Mouse (Mus musculus): ENCODE results near the gene Vps13d. TPM values are rescaled to one million over a fixed set of nuclear protein-coding genes. Genes with fewer than 3 reads are reported as not detected.

Vps13d gene
- polyA plus RNA-seq, 1 experiment from 2014 or later, result 3.5 TPM

- no peak for ATAC-seq
- Histone ChIP-seq H3K4me3 (no peak overlapping the region), H3K27me3 (replicated peaks) (no peaks in the 10 kb centered on the region), H3K36me3 (no peaks in the 10 kb centered on the region), H3K4me2 (no peak overlapping the region), H3K9ac (no peak overlapping the region), H3K4me1 (peaks cover 40% of the 10 kb centered on the region), H3K9me3 (replicated peaks) (no peaks in the 10 kb centered on the region), H3K27ac (no peak overlapping the region)
- WGBS (ENCODE audit: insufficient replicate concordance), result 75% methylated on average over 3 of the region's 3 CpGs
Measured at GRCm38 (mm10) chr4:144950883-144951282, 243.9 kb downstream of the Vps13d start.

GRCm38 (mm10) chr4:144950327-144950711, 244.5 kb downstream of the Vps13d start:
- no peak overlapping the region for H3K4me3 ChIP-seq
- WGBS (ENCODE audit: insufficient replicate concordance), result 59% methylated on average over 3 of the region's 3 CpGs
- no peaks in the 10 kb centered on the region for H3K36me3 ChIP-seq
- H3K9me3 ChIP-seq (replicated peaks), result no peaks in the 10 kb centered on the region
- H3K4me1 ChIP-seq, result peaks cover 40% of the 10 kb centered on the region
- peak overlapping the region; percentile 62; the same call in 1 of the 2 replicates for H3K9ac ChIP-seq
- peak overlapping the region; percentile 82 for H3K27ac ChIP-seq
- peak overlapping the region; percentile 58 for H3K4me2 ChIP-seq
- ATAC-seq, result no peak
- H3K27me3 ChIP-seq (replicated peaks), result no peaks in the 10 kb centered on the region

- no peaks in the 10 kb centered on the region for H3K36me3 ChIP-seq
- H3K9ac ChIP-seq, result peak overlapping the region; percentile 62
- H3K4me3 ChIP-seq, result peak overlapping the region; percentile 11; the same call in 1 of the 2 replicates
- no peaks in the 10 kb centered on the region for H3K27me3 ChIP-seq (replicated peaks)
- peak; percentile 97 for ATAC-seq
- H3K4me2 ChIP-seq, result peak overlapping the region; percentile 58
- peaks cover 40% of the 10 kb centered on the region for H3K4me1 ChIP-seq
- 26% methylated on average over 9 of the region's 9 CpGs for WGBS (ENCODE audit: insufficient replicate concordance)
- no peaks in the 10 kb centered on the region for H3K9me3 ChIP-seq (replicated peaks)
- H3K27ac ChIP-seq, result peak overlapping the region; percentile 82
Measured at GRCm38 (mm10) chr4:144949441-144950326, 245.1 kb downstream of the Vps13d start.

GRCm38 (mm10) chr4:144947738-144948390, 246.9 kb downstream of the Vps13d start:
- H3K9ac ChIP-seq, result no peak overlapping the region
- no peak for ATAC-seq
- 53% methylated on average over 6 of the region's 6 CpGs for WGBS (ENCODE audit: insufficient replicate concordance)

DNA sequence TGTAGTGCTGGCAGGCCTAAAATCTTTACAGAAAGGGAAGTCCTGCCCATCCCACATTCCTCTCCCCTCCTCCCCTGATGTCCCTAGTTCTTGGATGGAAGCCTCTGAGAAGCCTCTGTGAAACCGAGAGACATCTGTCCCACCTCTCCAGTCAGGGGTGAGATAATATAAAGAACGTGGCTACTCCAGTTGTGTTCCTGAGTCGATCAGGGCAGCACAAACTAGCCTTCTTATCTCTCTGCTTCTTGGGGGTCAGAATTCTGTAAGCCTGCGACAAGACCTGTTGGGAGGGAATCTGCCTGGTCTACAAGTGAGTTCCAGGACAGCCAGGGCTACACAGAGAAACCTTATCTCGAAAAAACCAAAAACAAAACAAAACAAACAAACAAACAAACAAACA, 251.5 kb downstream of the Vps13d start:
- no peaks in the 10 kb centered on the region for H3K9me3 ChIP-seq (replicated peaks)
- H3K27me3 ChIP-seq (replicated peaks), result no peaks in the 10 kb centered on the region
- H3K4me2 ChIP-seq, result no peak overlapping the region
- H3K9ac ChIP-seq, result no peak overlapping the region
- no peaks in the 10 kb centered on the region for H3K36me3 ChIP-seq
- peaks cover 32% of the 10 kb centered on the region for H3K4me1 ChIP-seq
- peak; percentile 48; the same call in 1 of the 2 replicates for ATAC-seq
- 29% methylated on average over 5 of the region's 5 CpGs for WGBS (ENCODE audit: insufficient replicate concordance)
- H3K27ac ChIP-seq, result no peak overlapping the region
- no peak overlapping the region for H3K4me3 ChIP-seq

More at GRCm38 (mm10) chr4:144947738-144948390, 246.9 kb downstream of the Vps13d start:
- peaks cover 48% of the 10 kb centered on the region for H3K4me1 ChIP-seq
- H3K36me3 ChIP-seq, result no peaks in the 10 kb centered on the region
- H3K27me3 ChIP-seq (replicated peaks), result no peaks in the 10 kb centered on the region
- H3K9me3 ChIP-seq (replicated peaks), result no peaks in the 10 kb centered on the region
- no peak overlapping the region for H3K4me2 ChIP-seq
- H3K4me3 ChIP-seq, result no peak overlapping the region
- H3K27ac ChIP-seq, result no peak overlapping the region

- H3K4me1 ChIP-seq, result peaks cover 24% of the 10 kb centered on the region
- no peak for ATAC-seq
- H3K4me2 ChIP-seq, result no peak overlapping the region
- H3K9ac ChIP-seq, result no peak overlapping the region
- no peak overlapping the region for H3K4me3 ChIP-seq
- no peaks in the 10 kb centered on the region for H3K27me3 ChIP-seq (replicated peaks)
- H3K27ac ChIP-seq, result no peak overlapping the region
- H3K36me3 ChIP-seq, result no peaks in the 10 kb centered on the region
- WGBS (ENCODE audit: insufficient replicate concordance), result 71% methylated on average over 3 of the region's 3 CpGs
- no peaks in the 10 kb centered on the region for H3K9me3 ChIP-seq (replicated peaks)
Measured at GRCm38 (mm10) chr4:144942433-144942832, 252.4 kb downstream of the Vps13d start.

DNA sequence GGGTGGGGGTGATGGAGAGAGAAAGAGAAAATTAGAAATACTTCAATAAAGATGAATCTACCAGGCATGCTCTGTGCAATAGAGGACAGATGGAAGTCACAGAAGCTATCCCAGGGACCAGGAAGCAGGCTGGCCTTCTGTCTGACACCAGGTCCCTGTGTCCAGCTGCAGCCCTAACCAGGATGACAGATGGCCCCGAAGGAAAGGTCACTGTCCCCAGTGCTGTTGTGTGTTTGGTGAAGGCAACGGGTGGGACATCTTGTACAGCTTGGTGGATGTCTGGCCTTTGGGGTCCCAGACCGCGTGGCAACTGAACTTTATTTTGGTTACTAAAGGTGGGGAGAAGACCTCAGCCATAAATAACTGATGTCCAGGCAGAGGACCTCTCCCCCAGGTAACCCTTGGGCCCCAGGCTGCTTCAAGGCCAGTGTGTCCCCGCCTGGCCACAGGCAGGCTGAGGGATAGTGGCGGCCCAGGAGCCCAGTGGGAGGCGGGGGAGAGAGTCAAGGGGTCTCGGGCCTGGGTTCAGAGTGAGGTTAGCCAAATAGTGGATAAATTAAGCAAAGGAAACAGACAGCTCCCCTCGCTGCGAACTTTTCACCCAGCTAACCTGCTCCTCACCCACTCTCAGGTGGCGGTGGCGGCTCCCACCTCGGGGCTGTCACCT, 253.9 kb downstream of the Vps13d start:
- H3K4me1 ChIP-seq, result peaks cover 21% of the 10 kb centered on the region
- WGBS (ENCODE audit: insufficient replicate concordance), result 59% methylated on average over 13 of the region's 13 CpGs
- ATAC-seq, result no peak

GRCm38 (mm10) chr4:144939847-144940411, 254.9 kb downstream of the Vps13d start:
- H3K36me3 ChIP-seq, result no peaks in the 10 kb centered on the region
- H3K4me2 ChIP-seq, result no peak overlapping the region
- no peak overlapping the region for H3K9ac ChIP-seq
- 62% methylated on average over 4 of the region's 4 CpGs for WGBS (ENCODE audit: insufficient replicate concordance)
- H3K27ac ChIP-seq, result no peak overlapping the region
- no peaks in the 10 kb centered on the region for H3K9me3 ChIP-seq (replicated peaks)
- peaks cover 21% of the 10 kb centered on the region for H3K4me1 ChIP-seq
- H3K27me3 ChIP-seq (replicated peaks), result peaks cover 7% of the 10 kb centered on the region; the same call in 1 of the 2 replicates
- no peak overlapping the region for H3K4me3 ChIP-seq
- no peak for ATAC-seq

More for the DNA sequence above, 253.9 kb downstream of the Vps13d start:
- Histone ChIP-seq H3K9ac (no peak overlapping the region), H3K27me3 (replicated peaks) (peaks cover 7% of the 10 kb centered on the region; the same call in 1 of the 2 replicates), H3K27ac (no peak overlapping the region), H3K9me3 (replicated peaks) (no peaks in the 10 kb centered on the region), H3K36me3 (no peaks in the 10 kb centered on the region), H3K4me3 (no peak overlapping the region), H3K4me2 (no peak overlapping the region)

- Histone ChIP-seq H3K4me2 (no peak overlapping the region), H3K27me3 (replicated peaks) (peaks cover 7% of the 10 kb centered on the region; the same call in 1 of the 2 replicates), H3K4me3 (no peak overlapping the region), H3K9ac (no peak overlapping the region), H3K36me3 (no peaks in the 10 kb centered on the region), H3K27ac (no peak overlapping the region), H3K9me3 (replicated peaks) (no peaks in the 10 kb centered on the region), H3K4me1 (0 out of 2 replicates have a peak, but pooled peaks cover 10% of the 10 kb centered on the region)
- 67% methylated on average over 3 of the region's 3 CpGs for WGBS (ENCODE audit: insufficient replicate concordance)
- no peak for ATAC-seq
Measured at GRCm38 (mm10) chr4:144936563-144937154, 258.1 kb downstream of the Vps13d start.

- peaks cover 7% of the 10 kb centered on the region; the same call in 1 of the 2 replicates for H3K27me3 ChIP-seq (replicated peaks)
Measured at GRCm38 (mm10) chr4:144934501-144934900, 260.3 kb downstream of the Vps13d start.

DNA sequence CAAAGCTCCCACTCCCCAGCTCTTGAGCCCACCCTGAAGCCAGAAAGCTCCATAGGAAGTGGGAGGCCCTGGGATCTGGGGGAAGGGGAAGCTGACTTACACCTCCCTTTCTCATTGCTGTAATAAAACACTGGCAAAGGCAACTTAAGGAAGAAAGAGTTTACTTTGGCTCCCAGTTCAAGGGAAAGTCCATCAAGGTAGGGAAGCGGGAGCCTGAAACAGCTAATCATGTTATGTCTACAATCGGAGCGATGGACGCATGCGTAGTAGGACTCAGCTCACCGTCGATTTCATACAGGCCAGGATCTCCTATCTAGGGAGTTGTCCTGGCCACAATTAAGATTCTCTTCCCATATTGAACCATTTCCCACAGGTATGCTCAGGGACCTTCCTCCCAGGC, 263.6 kb downstream of the Vps13d start:
- H3K27me3 ChIP-seq (replicated peaks), result 0 out of 2 replicates have a peak, but pooled peaks cover 8% of the 10 kb centered on the region
- no peak for ATAC-seq
- H3K36me3 ChIP-seq, result peaks cover 18% of the 10 kb centered on the region
- no peak overlapping the region for H3K4me3 ChIP-seq
- no peak overlapping the region for H3K27ac ChIP-seq
- no peak overlapping the region for H3K9ac ChIP-seq
- WGBS (ENCODE audit: insufficient replicate concordance), result 82% methylated on average over 7 of the region's 7 CpGs
- H3K9me3 ChIP-seq (replicated peaks), result no peaks in the 10 kb centered on the region
- no peak overlapping the region for H3K4me2 ChIP-seq
- H3K4me1 ChIP-seq, result peaks cover 11% of the 10 kb centered on the region; the same call in 1 of the 2 replicates

More at GRCm38 (mm10) chr4:144934501-144934900, 260.3 kb downstream of the Vps13d start:
- Histone ChIP-seq H3K36me3 (no peaks in the 10 kb centered on the region), H3K9ac (no peak overlapping the region), H3K4me1 (peaks cover 11% of the 10 kb centered on the region; the same call in 1 of the 2 replicates), H3K4me3 (no peak overlapping the region), H3K27ac (no peak overlapping the region), H3K9me3 (replicated peaks) (no peaks in the 10 kb centered on the region), H3K4me2 (no peak overlapping the region)
- ATAC-seq, result no peak
- 30% methylated on average over 1 of the region's 1 CpGs for WGBS (ENCODE audit: insufficient replicate concordance)
